Mouse (Mus musculus): ENCODE measurements around the gene Kcnq4.

The Kcnq4 gene

GRCm38 (mm10) chr4:120725516-120726090 is 22.8 kb downstream of the Kcnq4 start:
- DNase-seq (ENCODE audit: low spot score in 2 of 2): no peak

DNA sequence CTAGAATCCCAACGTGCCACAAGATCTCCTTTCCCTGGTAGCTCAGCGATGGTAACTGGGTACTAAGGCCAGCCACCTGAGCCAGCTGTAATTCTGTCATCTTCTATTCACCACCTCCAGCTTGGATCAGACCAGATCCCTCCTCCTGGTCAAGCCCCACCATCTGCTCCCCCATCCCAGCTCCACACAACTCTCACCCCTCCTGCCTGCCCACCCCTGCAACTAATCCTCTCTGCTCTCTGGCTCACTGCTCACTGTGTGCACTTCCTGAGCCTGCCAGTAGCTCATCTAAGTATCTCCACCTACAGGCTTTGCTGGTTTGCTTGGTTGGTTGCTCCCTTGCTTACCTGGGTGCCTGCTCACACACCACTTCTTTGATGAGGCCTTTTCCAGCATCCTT is 26.8 kb downstream of the Kcnq4 start:
- no peak for DNase-seq (ENCODE audit: low spot score in 2 of 2)

DNA sequence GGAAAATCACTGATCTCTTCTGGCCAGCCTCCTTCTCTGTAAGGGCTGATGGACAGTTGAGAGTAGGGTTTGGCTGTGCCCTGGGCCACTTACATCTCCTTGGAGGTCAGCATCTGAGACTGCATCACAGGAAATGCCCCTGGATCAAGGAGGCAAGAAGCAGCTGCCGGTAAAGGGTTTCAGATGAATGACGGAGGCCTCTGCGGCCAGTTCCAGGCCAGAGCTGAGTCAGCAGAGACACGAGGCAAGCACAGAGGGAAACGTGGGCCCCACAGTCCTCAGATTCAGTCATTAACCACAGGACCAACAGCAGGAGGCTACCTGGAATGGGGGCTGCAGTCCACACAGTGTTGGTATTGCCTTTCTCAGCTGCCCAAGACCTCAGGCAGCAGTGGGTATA is 29.3 kb downstream of the Kcnq4 start:
- no peak for DNase-seq (ENCODE audit: low spot score in 2 of 2)

GRCm38 (mm10) chr4:120717591-120717990 is 30.8 kb downstream of the Kcnq4 start:
- DNase-seq (ENCODE audit: low spot score in 2 of 2): peak in 1 of 2 experiments; percentile 30

DNA sequence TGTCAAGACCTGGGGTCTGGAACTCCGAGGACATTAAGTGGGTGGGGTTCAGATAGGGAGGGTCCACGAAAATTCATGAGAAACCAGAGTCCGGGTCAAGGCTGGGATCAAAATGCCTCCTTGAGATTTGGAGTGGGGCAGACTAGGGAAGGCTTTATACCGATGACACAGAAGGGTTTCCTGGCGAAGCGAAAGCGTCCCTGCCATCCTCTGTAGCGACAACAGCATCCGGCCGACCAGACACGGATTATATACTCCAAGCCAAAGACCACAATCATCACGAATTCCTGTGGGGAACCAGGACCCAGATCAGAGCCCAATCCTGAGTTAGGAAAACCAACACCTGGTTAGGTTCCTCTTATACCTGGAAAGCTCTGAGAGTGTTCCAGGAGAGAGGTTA is 31.6 kb downstream of the Kcnq4 start:
- DNase-seq (ENCODE audit: low spot score in 2 of 2): no peak

DNA sequence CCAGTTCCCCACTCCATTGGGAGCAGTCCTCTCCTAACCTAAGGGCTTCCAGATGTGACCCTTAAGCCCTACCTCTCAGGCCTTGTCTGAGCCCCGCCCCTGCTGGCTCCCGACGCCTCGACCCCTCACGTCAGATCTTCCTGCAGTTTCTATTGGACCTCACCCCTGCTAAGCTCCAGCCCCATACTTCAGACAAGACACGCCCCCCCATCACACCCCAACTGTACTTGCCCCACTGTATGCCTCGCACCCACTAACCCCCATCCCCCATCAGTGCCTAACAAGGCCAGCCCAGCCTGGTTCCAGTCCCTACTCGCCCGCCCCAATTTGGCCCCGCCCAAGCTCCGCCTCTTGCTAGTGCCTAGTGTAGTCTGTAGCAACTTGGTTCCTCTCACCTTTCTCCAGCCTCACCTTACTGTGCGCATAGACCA is 32.3 kb downstream of the Kcnq4 start:
- DNase-seq (ENCODE audit: low spot score in 2 of 2): no peak

- DNase-seq (ENCODE audit: low spot score in 2 of 2): no peak
Measured at GRCm38 (mm10) chr4:120713856-120714497, 34.4 kb downstream of the Kcnq4 start.

- no peak for DNase-seq (ENCODE audit: low spot score in 2 of 2)
Measured at GRCm38 (mm10) chr4:120713021-120713420, 35.4 kb downstream of the Kcnq4 start.

DNA sequence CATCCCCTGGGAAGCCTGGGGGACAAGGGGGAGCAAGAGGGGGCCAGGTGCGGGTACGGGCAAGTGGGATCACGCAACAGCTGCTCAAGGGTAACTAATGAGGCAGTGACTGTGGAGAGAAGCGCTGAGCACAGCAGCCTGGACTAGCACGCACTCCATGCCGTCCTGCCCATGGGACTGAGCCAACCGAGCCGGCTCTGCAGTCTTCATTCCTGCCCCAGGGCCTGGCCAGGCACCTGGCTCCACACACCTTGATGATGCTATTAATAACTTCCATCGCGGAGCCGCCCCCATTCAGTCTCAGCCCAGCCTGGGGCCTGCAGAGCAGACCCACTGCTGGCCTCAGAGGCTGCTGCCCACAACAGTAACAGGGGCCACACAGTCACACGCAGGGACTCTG is 36.2 kb downstream of the Kcnq4 start:
- no peak for DNase-seq (ENCODE audit: low spot score in 2 of 2)

DNA sequence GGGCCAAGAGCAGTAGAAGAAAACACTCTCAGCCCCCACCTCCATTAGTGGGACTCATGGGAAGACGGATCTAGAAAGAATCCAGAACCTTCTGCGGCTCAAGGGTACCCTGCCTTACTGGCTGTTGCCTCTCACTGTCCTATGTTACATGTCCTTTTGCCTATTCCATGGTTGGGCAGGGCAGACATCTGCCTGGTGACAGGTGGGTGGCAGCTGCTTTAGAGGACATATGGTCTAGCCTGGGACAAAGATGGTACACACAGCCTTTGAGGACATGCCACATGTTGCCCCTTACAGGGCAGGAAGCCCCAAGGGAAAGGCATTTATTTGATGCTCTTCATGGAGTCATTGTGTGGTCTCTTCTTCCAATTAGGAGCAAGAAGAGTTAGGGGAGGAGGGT is 45.9 kb downstream of the Kcnq4 start:
- DNase-seq (ENCODE audit: low spot score in 2 of 2): no peak

GRCm38 (mm10) chr4:120702056-120702455 is 46.4 kb downstream of the Kcnq4 start:
- peak in 1 of 2 experiments; percentile 30 for DNase-seq (ENCODE audit: low spot score in 2 of 2)

- no peak for DNase-seq (ENCODE audit: low spot score in 2 of 2)
Measured at GRCm38 (mm10) chr4:120701180-120701579, 47.2 kb downstream of the Kcnq4 start.

DNA sequence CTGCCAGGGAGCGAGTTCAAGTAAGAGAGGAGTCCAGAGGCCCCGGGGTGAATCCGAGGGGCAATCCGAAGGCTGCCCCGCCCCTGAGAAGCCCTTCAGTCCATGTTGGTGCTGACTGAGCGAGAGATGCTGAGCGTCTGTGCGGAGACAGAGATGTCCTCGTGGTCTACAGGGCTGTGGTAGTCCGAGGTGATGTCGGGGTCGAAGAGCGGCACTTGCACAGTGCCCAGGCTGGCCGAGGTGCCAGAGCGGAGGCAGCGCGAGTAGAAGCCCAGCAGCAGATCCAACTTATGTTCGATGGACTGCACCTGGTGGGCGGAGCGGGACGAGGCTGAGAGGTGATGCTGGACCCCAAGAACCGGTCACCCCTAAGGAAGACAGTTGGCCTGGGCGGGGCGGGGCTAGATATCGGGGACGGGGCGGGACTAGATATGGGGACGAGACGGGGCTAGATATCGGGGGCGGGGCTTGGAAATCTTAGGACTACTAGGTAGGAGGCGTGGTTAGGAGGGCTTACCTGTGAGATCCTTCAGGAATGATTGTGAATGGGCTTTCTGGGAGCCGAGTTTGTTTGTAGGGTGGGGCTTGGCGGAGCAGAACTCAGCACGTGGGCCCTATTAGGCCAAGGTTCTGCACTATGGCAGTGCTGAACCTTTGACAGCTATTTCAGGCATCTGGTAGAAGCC is 50.5 kb downstream of the Kcnq4 start:
- no peak for DNase-seq (ENCODE audit: low spot score in 2 of 2)

- DNase-seq (ENCODE audit: low spot score in 2 of 2): no peak
Measured at GRCm38 (mm10) chr4:120697353-120697752, 51.1 kb downstream of the Kcnq4 start.

- DNase-seq (ENCODE audit: low spot score in 2 of 2): no peak
Measured at GRCm38 (mm10) chr4:120692717-120693116, 55.7 kb downstream of the Kcnq4 start.

DNA sequence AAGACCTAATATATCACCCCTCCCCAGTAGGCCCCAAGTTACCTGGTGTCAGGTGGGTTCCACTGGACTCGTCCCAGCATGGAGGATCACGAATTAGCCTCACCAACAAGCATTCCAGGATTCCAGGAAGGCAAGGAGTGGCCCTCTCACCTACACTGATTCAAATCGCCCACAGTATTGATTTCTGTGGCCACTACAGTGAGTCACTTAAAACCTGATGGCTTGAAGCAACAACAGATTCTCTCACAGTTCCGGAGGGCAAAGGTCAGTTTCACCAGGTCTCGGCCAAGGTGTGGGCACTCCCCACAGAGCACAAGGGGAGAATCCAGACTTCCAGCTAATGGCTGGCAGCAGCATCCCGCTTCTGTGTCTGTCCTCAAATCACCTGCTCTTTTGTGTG is 59.1 kb downstream of the Kcnq4 start:
- no peak for DNase-seq (ENCODE audit: low spot score in 2 of 2)

- DNase-seq (ENCODE audit: low spot score in 2 of 2): no peak
Measured at GRCm38 (mm10) chr4:120687282-120687681, 61.1 kb downstream of the Kcnq4 start.

- no peak for DNase-seq (ENCODE audit: low spot score in 2 of 2)
Measured at GRCm38 (mm10) chr4:120683278-120683997, 65.0 kb downstream of the Kcnq4 start.

GRCm38 (mm10) chr4:120682168-120682567 is 66.2 kb downstream of the Kcnq4 start:
- DNase-seq (ENCODE audit: low spot score in 2 of 2): peak; percentile 45 to 67

- no peak for DNase-seq (ENCODE audit: low spot score in 2 of 2)
Measured at GRCm38 (mm10) chr4:120680953-120681352, 67.5 kb downstream of the Kcnq4 start.

- no peak for DNase-seq (ENCODE audit: low spot score in 2 of 2)
Measured at GRCm38 (mm10) chr4:120675640-120676039, 72.8 kb downstream of the Kcnq4 start.

DNA sequence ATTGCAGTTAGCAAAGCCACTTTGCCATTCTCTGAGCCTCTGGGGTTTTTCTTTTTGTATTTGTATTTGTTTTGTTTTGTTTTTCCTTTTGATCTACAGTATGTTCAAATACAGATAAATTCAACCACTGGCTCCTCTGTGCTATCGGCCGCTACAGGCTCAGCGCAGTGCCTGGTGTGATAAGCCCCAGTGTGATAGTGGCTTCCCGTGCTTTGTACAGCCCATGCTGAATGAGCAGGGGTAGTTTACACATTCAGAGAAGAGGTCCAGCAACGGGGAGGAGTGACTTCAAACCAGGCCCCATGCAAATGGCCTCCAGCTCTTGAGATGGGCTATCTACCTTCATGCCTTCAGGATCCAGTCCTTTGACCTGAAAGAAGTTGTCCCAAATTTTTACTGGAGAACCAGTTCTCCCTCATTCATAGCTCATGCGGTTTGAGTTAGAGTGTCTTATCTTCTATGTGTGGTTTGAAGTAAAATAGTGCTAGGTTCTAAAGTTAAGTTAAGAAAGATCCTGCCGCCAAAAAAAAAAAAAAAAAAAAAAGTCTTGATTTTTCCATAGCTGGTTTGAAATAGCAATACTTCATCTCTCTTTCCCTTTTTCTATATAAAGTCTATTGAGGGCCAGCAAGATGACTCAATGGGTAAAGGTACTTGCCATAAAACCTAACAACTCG is 73.5 kb downstream of the Kcnq4 start:
- no peak for DNase-seq (ENCODE audit: low spot score in 2 of 2)

Measured in frontal cortex, postnatal 25 days (tissue).